Mouse (Mus musculus): ENCODE results near the gene Arhgef40. TPM values are rescaled to one million over a fixed set of nuclear protein-coding genes. Genes with fewer than 3 reads are reported as not detected.

The Arhgef40 gene
- total RNA-seq, 4 experiments from 2014 or later = 5.7 to 9.4 (median 6.2) TPM

DNA sequence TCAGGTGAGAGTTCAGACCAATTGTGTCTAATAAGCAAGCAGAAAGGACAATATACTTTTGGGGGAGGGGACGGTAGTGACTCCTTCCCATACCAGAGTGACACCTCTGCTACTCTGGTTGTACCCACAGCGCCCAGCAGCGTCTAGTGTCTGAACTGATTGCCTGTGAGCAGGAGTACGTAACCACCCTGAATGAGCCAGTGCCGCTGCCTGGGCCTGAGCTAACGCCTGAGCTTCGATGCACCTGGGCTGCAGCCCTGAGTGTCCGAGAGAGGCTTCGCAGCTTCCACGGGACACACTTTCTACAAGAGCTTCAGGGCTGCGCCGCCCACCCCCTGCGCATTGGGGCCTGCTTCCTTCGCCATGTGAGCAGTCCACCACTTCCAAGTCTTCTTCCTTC is 13.0 kb downstream of the Arhgef40 start:
- no peak for DNase-seq (ENCODE audit: low spot score in 2 of 2)

DNA sequence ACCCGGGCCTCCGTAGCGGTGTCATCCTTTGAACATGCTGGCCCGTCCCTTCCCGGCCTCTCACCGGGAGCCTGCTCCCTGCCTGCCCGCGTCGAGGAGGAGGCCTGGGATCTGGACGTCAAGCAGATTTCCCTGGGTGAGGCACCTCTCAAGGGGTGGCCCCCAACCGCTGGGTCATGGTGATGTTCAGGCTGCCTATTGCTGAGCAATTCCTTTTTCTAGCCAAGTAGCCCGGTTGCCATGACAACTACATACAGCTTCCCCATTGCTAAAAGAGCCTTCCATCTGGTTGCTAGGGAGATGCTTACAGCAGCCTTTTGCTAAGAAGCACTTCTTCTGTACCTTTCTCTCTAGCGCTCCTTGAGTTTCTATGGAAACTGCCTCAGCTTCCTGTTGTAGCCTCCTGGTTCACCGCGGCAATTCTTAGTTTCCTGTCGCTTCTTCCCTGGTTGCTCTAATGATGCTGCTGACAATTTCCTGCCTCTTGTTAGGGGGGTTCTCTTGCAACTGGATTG is 19.5 kb downstream of the Arhgef40 start:
- no peak for DNase-seq (ENCODE audit: low spot score in 2 of 2)

DNA sequence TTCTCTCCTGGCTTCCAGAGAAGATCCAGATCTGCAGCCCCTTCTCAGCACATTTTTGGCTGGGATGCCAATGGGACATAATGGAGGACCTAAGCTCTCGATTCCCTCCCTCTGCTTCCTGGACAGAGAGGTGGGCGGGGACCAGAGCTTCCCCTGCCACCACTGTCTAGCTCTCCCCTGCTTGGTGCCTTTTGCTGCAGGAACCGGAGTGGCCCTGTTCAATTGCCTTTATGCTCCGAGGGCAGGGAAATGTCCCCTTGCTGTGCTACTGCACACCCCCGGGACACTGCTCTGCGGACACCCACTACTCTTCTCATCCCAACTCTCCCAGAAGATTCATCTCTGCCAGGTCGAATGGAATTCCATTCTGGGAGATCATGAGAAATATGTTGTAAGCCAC is 20.6 kb downstream of the Arhgef40 start:
- no peak for DNase-seq (ENCODE audit: low spot score in 2 of 2)

DNA sequence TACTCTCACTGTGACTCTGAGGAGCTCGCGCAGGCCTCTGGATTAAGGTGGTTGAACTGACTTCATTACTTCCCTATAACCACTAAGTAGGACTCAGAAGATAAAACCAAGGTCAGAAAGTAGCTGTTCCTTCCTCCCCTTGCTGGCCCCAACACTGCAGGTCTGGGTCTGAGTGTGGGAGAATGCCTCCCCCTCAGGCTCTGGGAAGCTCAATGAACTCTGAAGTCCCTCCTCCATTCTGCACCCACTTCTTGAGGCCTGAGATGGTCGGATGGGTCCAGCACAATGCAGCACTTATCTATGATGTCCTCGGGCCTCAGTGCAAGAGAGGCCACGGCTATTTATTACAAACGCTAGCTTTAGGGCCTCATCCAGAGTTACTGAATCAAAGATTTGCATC is 21.1 kb downstream of the Arhgef40 start:
- DNase-seq (ENCODE audit: low spot score in 2 of 2) = no peak

DNA sequence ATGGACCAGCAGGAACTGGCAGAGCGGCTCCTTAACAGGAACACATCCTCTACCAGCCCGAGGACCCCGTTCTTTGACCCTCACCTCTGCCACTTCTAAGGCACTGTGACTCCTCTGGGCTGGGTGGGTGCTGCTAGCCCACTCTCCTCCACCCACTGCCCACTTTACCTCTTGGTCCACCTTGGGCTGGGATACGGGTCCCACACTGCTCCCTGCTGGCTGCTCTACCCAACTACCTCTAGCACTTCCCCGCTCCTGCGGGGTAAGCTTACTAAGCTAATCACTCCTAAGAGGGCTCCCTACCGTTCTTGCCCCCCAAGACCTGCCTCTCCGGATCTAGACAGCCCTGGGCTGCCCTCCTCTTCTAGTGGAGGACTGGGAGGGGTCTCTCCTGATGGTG is 21.7 kb downstream of the Arhgef40 start:
- no peak for DNase-seq (ENCODE audit: low spot score in 2 of 2)

DNA sequence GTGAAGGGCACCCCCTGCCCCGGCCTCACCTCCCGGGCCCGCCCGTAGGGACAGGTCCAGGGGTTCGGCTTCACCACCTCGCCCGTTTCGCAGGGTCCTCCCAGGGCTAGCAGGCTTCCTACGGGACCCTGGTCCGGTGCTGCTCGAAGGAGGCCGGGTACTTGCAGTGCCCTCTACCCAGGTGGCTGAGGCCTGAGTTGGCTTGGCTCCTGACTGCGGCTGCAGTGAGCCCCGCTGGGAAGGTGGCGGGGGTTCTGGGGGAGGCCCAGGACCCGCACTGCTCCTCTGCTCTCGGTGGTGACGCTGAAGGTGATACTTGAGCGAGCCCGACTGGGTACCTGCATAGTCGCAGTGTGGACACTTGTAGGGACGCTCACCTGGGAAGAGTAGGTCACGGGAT is 22.3 kb downstream of the Arhgef40 start:
- DNase-seq (ENCODE audit: low spot score in 2 of 2) = no peak

DNA sequence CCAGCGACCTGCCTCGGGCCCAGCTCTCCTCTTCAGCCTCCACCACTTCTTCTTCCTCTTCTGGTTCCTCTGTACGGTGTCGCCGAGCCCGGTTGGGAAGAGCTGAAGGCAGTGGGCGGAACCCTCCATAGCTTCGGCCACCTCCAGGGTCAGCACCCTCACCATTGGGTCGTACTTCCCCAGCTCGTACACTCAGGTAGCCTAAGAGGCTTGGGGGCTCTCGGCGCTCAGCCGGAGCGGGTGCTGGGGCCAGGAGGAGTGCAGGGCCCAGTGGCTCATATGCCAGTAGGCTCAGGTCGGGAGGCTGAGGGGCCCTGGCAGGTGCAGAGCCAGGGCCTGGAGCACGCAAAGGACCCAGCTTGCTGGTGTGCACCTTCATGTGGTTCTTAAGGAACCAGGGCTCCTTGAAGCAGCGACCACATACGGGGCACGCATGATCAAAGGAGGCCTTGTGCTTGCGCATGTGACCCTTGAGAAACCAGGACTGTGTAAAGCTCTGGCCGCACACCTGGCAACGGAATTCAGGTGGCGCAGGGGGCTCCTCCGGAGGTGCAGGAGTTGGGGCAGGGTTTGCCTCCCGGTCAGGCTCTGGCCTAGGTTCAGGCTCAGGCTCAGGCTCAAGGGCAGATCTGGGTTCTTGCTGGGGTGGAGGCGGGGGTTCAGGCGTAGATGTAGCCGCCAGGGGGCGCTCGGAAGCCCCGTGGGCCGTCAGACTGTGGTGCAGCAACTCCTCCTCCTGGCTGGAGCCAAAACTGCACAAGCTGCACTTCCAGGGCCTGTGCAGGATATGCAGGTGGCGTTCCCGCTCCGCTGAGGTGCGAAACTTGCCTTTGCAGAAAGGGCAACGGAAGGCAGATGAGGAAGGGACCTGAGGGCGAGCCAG is 24.0 kb downstream of the Arhgef40 start:
- DNase-seq (ENCODE audit: low spot score in 2 of 2) = peak; percentile 83

DNA sequence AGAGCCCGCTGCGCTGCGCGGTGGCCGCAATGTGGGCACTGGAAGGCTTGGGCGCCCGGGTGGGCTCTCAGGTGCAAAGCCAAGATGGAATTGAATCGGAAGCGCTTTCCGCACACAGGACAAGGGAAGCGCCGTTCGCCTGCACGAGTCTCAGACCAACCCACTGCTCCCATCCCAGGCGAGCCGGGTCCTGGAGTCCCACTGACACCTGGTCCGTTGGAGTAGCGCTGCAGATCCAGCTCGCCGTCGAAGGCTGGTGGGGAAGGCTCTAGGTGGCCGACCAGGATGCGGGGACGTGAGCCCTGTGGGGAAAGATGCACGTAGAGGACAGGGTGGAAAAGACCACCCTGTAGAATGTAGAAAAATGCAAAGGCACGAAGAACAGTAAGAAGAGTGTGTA is 24.8 kb downstream of the Arhgef40 start:
- DNase-seq (ENCODE audit: low spot score in 2 of 2) = no peak

DNA sequence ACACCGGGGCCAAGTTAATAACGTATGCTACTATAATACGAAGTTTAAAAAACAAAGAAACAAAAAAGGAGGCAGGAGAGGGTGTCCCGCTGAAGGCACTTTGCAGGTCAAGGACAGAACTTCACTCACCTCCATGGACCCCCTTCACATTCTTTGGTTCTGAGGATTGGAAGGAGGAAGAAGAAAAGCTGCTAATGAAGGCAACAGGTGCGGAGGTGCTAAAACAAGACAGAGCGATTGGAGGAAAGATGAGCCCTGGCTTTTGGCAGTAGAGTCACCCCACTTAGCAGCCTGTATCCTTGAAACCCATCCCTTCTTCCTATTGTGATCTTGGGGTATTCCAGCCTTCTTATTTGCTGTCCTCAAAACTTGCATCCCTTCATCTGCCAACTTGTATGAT is 25.3 kb downstream of the Arhgef40 start:
- no peak for DNase-seq (ENCODE audit: low spot score in 2 of 2)

DNA sequence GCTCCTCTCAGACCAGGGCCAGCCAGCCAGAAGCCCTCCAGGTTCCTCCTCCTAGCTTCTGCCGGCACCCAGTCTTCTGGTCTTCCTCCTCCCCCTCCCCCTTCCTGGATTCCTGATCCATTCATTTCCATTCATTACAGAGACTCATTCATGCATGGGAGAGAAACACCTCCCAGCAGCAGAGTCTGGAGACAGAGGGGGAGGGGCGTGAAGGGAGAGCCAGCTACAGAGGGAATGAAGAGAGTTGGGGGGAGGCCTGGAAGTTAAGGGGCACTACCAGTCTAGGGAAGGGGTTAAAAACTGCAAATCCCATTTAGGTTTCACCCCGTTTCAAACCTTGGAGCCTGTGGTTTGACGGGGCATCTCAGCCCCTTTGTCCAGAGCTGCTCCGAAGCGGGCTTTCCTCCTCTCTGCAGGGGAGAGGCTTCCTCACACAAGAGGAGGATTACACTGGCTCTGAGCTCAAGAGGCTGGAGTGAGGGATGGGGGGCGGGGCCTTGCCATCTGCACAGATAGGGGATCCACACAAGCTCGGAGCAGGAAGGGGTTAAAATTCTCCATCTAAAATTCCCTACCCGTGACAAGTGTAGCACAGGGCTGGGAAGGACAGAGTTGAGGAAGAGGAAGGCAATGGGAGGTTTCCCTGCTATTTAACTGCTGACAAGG is 26.1 kb downstream of the Arhgef40 start:
- no peak for DNase-seq (ENCODE audit: low spot score in 2 of 2)

DNA sequence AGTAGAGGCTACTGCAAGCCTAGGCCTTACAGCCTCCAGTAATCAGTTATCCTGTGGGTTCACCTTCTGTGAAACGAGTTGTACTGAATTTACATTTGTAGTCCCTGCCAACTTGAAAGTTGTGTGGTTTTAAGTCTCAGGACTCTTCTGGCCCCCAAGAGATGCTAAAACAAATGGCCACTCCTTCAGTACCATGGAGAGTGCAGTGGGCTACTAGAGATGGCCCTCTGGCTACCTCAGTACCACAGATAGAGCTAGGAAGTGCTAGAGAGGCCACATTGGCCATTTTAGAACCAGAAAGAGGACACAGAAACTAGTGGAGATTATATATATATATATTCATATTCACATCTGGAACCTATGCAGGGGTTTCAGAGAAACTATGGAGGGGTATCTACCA is 27.2 kb downstream of the Arhgef40 start:
- DNase-seq (ENCODE audit: low spot score in 2 of 2) = no peak

DNA sequence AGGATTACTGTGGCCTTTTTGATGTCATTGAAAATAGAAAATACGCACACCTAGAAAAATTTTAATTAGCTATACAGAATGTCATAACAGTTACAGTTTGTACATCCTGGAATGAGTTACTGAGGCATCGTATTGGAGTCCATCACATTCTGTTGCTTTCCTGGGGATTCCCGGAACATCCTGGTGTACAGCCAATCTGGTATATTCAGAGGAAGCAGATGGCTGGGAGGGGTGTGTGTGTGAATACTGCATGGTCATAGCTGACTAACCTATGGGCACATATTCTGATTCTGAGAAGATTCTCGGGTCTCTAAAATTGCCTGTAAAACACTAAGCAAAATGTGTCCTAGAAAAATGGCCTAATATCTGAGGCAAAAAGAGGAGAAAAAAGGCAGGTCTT is 27.6 kb downstream of the Arhgef40 start:
- DNase-seq (ENCODE audit: low spot score in 2 of 2) = no peak

DNA sequence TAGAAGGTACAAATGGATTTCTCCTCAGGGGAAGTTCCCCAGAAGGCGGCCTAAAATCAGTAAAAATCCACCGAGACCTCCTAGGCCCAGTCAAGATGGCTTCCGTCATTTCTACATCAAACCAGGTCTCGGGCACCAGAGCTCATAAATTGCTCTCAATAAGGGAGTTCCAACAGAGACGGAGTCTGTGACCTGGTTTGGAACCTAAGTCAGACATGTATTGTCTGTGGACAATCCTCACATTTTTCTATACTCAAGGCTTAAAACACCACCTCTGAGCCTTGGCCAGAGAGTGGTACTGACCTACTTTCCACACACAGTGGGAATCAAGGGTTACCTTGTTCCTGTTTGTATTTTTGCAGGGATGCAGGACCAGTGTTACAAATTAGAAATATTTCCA is 28.0 kb downstream of the Arhgef40 start:
- DNase-seq (ENCODE audit: low spot score in 2 of 2) = no peak

DNA sequence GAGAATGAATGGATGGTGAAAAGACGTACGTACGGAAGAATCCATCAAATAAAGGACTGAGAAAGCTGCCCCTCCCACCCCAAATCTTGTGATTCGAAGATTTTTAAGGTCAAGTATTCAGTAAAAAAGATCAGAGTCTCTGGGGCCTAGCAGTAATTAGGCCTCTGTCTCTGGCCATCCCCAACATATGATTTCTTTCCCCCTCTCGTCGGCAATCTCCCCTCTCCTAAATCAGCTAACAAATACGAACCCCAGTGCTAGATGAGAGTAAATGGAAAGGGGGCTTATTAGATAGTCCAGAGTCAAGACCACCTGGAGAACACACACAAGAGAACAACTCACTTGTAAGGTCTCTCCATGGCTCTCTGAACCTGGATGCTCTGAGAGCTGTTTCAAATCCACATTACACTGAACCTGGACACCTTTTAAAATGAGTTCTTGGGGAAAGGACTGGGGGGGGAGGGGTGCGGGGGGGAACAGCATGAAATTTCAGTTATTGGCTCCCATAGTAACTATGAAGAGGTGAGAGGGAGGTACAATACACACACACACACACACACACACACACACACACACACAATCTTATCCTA is 28.6 kb downstream of the Arhgef40 start:
- no peak for DNase-seq (ENCODE audit: low spot score in 2 of 2)

DNA sequence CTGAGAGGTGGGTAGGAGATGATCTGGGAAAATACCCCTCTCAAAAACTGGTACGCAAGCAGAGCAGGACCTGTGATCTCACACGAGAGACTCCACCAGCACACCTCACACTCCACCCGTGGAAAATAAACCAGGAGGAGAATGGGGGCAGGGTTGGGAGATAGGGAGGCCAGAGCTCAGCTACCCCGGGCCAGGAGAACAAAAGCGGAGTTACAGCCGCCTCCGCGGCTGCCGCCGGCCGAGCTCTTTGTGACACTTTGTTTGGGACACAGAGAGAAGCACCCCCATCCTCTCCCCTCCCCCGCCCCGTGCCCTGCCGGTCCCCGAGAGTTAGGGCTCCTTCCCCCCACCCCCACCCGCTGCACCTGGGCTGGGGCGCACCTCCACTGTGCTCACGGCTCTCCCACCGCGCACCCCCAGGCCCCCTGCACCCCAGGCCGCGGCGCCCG is 29.3 kb downstream of the Arhgef40 start:
- no peak for DNase-seq (ENCODE audit: low spot score in 2 of 2)

DNA sequence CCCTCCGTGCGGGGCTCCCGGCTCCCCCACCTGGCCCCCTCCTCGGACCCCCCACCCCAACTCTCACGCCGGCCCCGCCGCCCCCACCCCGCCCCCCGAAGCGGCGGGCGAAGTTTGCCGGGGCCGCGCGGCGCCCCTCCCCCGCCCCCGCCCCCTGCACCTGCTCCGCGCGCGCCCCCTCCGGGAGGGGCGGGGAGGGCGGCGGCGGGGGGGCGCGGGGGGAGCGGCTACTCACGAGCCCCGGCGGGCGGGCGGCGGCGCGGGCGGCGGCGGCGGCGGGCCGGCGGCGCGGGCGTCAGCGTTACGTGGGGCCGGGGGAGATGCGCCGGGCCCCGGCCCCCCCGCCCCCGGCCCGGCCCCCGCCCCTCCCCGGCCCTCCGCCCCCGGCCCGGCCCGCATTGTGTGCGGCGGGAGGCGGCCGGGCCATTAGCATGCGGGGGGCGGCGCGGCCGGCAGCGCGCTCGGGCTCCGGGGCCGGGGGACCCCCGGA is 29.8 kb downstream of the Arhgef40 start:
- no peak for DNase-seq (ENCODE audit: low spot score in 2 of 2)

DNA sequence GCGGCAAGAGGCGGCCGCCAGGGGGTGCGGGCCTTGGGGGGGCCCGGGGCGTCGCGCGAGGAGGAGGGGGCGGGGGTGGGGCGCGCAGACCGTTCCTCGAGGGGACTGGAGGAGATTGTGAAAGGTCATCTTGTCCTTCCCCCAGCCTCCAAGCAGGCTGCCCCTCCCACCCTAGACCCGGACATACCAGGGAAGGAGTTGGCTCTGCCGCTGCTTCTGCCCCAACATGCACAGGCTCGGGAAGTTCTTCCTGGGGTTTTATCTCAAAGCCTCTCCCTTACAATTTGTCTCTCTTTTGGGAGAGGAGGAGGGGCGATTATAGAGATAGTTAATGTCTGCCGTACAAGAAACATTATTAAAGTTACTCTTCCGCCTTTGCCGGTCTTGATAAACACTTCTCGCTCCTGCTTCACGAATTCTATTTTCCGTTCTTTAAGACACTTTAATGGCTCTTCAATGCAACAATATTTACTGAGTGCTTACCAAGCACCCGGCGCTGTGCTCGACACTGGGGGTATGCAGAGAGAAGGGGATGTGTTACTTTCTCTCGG is 30.3 kb downstream of the Arhgef40 start:
- DNase-seq (ENCODE audit: low spot score in 2 of 2) = no peak

DNA sequence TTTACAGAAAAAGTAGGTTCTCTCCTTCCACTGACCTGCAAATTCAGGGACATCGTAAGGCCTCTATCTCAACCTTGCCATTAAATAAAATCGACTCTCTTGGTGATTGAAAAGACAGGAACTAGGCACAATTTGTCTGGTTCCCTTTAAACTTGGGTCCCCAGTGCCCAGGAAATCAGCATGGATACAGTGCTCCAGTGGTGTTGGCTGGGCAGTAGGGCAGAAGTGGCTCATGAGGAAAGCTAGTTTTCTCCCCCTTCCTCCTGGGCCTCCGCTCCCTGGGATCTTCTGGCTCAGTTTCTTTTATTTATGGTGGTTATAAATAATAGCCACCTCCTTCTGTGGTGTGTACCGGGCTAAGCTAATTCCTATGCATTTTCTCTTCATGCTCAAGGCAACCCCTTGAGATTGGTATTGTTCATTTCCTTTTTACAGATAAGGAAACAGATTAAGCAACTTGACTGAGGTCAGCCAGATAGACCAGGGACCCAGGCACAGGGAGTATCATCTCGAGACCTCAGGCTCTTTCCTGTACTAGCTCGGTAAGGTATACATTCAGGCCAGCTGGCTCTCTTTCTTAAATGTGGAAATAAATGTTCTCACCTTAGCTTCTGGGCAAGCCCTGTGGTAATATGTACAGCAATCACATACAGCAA is 31.1 kb downstream of the Arhgef40 start, which contains the start of gene Tmem253:
Gene Tmem253, plus strand, starts transcription at position 214 of the 656 bp plus-strand sequence.
- no peak for DNase-seq (ENCODE audit: low spot score in 2 of 2)

DNA sequence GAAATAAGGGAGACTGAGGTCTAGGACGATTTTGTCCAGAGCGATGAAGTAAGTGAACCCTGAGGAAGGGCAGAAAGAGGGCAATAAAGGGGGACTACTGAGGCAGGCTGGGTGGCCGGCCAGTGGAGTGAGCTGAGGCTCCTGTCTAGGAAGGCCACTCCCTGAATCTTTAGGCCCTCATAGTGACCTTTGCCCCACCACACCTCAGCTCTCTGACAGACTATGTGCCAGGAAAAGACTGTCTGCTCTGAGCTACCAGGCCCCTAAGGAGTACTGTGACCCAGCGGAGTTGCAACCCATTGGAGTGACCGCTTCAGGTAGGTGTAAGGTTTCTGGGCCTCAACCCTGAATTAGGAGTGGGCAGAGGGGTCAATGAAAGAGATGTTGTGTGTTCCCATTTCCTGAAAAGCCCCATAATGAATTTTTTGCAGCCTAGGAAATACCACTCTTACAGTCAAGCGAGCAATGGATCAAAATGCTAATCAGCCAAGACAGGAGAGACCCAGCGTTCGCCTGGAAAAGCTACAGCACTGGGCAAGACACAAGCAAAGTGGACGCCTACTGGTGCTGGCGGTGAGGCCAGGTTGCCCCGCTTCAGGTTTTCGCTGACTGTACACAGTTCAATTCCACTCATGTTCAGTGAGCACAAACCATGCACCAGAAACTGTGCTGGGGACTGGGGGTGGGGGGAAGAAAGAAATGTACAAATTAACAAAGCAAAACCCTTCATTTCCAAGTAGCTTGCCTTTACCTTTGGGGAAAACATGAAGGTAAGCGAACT is 32.3 kb downstream of the Arhgef40 start:
- no peak for DNase-seq (ENCODE audit: low spot score in 2 of 2)

DNA sequence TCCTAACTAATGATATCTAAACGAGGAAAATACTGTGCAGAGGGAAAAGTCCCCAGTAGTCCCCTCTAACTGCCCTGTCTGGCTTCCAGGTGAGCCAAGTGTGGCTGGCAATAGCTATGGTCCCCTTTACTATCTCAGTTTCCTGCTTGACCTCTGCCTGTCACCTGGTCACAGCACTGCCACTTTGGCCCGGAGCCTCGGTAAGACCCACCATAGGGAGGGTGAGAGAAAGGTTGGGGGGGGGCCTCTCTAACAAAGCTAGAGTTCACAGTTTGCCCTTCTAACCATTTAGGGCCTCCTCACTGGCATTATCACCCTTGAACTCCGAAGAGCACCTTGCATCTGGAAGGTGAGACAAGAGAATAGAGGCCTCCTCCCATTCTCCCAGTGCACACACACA is 33.1 kb downstream of the Arhgef40 start:
- no peak for DNase-seq (ENCODE audit: low spot score in 2 of 2)
